In the genomic region with DNA sequence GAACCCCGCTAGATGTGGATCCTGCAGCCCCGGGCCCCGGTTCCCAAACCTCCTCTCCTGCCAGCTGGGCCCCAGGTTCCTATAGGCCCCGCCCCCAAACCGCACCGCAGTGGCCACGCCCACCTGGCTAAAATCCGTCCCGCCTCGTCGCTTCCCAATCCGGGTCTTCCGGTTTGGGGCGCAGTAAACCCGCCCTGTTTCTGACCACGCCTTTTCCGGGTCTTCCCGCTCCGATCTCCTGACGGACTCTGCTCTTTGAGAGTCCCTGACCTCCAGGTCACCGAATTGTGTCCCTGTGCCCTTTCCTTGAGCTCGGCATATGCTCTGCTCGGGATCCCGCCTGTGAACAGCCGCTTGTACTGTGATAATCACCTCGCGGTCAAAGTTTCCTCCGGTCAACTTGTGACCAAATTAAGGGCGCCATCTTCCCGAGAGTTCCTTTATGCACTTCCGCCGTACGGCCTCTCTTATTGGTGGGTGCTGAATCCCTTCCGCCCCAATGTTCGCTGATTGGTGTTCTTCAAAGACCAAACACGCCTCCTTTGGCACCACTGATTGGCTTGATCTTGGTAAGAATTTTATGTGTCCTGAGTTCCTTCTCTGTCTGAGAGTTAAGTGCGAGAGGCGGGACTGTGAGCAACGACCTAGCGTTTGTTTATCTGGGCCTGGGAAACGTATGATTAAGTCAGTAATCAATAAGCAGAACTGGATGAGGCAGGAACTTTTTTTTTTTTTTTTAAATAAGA, we compare ENCODE assay signal across 8 mouse cellular contexts. TPM values are rescaled to one million over a fixed set of nuclear protein-coding genes. Genes with fewer than 3 reads are reported as not detected.
DNase-seq lines count a peak whose midpoint lies in the region; ATAC-seq lines count a peak whose summit lies in the region.

Gene Mospd3 (minus strand): TSS at position 440 of the 746 bp plus-strand sequence.

- intact Hi-C loops in left cerebral cortex, postnatal 14 days (cut with DNase I) = loop anchor here (5.0 kb wide), 1 partner anchor 68 kb away; the partner anchor contains the start of genes Epo and Gnb2

- peaks cover 15% of the 10 kb centered on the region for H3K36me3 ChIP-seq in intestine, embryonic 14.5 days (ENCODE audit: control insufficient read depth, insufficient read depth, low read length)

- H3K27ac ChIP-seq in intestine, embryonic 14.5 days (ENCODE audit: low read depth) = peak within 1 kb of the TSS; percentile 80

- no peaks in the 10 kb centered on the region for H3K27me3 ChIP-seq in intestine, embryonic 14.5 days (replicated peaks; ENCODE audit: control insufficient read depth, insufficient read depth, low read length)

- peak; percentile 93 for ATAC-seq in intestine, embryonic 14.5 days (replicated peaks; ENCODE audit: low FRiP score, low TSS enrichment, low read depth)

- peak within 1 kb of the TSS; percentile 71 for H3K9ac ChIP-seq in intestine, embryonic 14.5 days (ENCODE audit: low read length)

- DNase-seq in adrenal gland, adult 18-20 months (ENCODE audit: low spot score in 2 of 2) = peak; percentile 95 to 97
- DNase-seq in embryo, embryonic 11 days = peak; percentile 98
- DNase-seq in gastrocnemius, postnatal 25 days = peak; percentile 93
- DNase-seq in intestine, embryonic 14.5 days (ENCODE audit: low spot score) = peak; percentile 97
- peak; percentile 93 to 97 for DNase-seq in left cerebral cortex, postnatal 14 days (ENCODE audit: low spot score in 2 of 2)
- peak; percentile 98 for DNase-seq in mesoderm, embryonic 11.5 days (ENCODE audit: low read depth, low spot score)
- peak; percentile 91 to 94 for DNase-seq in right cerebral cortex, postnatal 36 days (ENCODE audit: low spot score in 2 of 2)
- DNase-seq in yolk sac, embryonic 10.5 days (ENCODE audit: low spot score) = peak; percentile 97

- peaks cover 16% of the 10 kb centered on the region for H3K4me1 ChIP-seq in intestine, embryonic 14.5 days (replicated peaks; ENCODE audit: control insufficient read depth, insufficient read depth, low read length)

- peak within 1 kb of the TSS; percentile 71 for H3K4me3 ChIP-seq in intestine, embryonic 14.5 days (ENCODE audit: low read depth, low read length)

- WGBS in intestine, embryonic 14.5 days = under 1% methylated on average over 41 of the region's 41 CpGs

- H3K4me2 ChIP-seq in intestine, embryonic 14.5 days (ENCODE audit: low read length) = peak within 1 kb of the TSS; percentile 77

- H3K9me3 ChIP-seq in intestine, embryonic 14.5 days (ENCODE audit: control insufficient read depth, low read length) = no peaks in the 10 kb centered on the region

RNA-seq across cellular contexts. Expression of gene Mospd3, which starts in this region (rescaled TPM):
- total RNA-seq in adrenal gland, adult 18-20 months (2021) = 10 to 100 TPM; 41.3 to 43.6 TPM
- 10 to 100 TPM; 12.5 to 12.8 TPM for total RNA-seq in gastrocnemius, postnatal 25 days (2021)
- 29.0 and 29.4 TPM in 2 replicates for polyA plus RNA-seq in intestine, embryonic 14.5 days (2014; fragmentation: Nextera tagmentation; extraction: Ambion mirVana)
- total RNA-seq in left cerebral cortex, postnatal 14 days (2021) = 10 to 100 TPM; 32.7 to 33.5 TPM

Comparison
In these comparisons a context has a peak if more than half of its experiments do, and no peak if none do; other contexts are left out.
1. Peak in every context shown above with its lines: DNase-seq, ATAC-seq, H3K4me3 ChIP-seq and H3K27ac ChIP-seq.